Mouse (Mus musculus) erythroblast, adult 5-6 weeks (primary cell): Measurements from ENCODE around the gene Morn4. TPM values are rescaled to one million over a fixed set of nuclear protein-coding genes. Genes with fewer than 3 reads are reported as not detected.
A peak's percentile ranks its signal among the peaks of the same experiment; 100 is the strongest.

Experiments used
- ATAC-seq: replicated peaks from 2 replicates; pipeline ENCODE4 v1.8.0; 2016; ENCODE audit warnings: moderate number of reproducible peaks, mild to moderate bottlenecking, moderate TSS enrichment, inconsistent platforms; ENCODE audit not compliant: poor library complexity, low FRiP score, severe bottlenecking
- total RNA-seq, 2 experiments: library from RNA; stranded (forward) in 1 of 2; stranded (reverse) in 1 of 2; fragments of 150-400 nt in 1 of 2; fragments of 200-764, 138-1000 nt in 1 of 2; gene quantifications; 2 replicates each; pipeline versions ENCODE4 v1.2.3 to v1.2.4; 2015 to 2017; ENCODE audit warnings: low replicate concordance in 2 of 2

The Morn4 gene
- total RNA-seq, 2 experiments from 2014 or later, result not detected

DNA sequence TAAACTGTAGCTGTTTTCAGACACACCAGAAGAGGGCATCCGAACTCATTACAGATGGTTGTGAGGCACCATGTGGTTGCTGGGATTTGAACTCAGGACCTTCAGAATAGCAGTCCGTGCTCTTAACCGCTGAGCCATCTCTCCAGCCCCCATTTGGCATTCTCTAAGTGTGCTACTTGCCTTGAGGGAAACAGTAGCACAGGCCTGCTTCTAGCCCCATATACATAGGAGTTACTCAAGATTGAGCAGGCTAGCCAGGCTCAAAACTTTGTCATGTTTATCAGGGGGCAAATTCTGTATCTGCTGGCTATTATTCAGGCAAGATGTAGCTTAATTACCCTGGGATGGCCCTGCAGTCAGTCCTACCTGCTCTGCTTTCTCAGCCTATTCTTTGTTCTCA is 34.8 kb downstream of the Morn4 start:
- ATAC-seq, result no peak

DNA sequence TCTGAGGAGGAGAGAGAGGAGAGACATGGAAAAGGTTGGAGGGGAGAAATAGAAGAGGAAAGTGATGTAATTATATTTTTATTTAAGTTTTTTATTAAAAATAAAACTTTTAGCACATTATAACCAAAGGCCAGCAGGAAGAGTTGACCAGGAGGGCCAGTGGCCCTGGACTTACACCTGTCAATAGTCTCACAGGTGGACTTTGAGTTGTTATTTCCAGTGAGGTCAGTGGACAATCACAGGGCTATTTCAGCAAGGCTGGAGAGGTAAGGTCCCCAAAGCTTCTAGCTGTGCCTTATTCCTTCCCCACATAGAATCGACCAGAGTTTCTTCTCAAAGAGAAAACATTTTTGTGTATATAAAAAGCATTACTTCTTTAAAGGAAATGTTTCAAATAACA is 35.9 kb downstream of the Morn4 start:
- no peak for ATAC-seq

DNA sequence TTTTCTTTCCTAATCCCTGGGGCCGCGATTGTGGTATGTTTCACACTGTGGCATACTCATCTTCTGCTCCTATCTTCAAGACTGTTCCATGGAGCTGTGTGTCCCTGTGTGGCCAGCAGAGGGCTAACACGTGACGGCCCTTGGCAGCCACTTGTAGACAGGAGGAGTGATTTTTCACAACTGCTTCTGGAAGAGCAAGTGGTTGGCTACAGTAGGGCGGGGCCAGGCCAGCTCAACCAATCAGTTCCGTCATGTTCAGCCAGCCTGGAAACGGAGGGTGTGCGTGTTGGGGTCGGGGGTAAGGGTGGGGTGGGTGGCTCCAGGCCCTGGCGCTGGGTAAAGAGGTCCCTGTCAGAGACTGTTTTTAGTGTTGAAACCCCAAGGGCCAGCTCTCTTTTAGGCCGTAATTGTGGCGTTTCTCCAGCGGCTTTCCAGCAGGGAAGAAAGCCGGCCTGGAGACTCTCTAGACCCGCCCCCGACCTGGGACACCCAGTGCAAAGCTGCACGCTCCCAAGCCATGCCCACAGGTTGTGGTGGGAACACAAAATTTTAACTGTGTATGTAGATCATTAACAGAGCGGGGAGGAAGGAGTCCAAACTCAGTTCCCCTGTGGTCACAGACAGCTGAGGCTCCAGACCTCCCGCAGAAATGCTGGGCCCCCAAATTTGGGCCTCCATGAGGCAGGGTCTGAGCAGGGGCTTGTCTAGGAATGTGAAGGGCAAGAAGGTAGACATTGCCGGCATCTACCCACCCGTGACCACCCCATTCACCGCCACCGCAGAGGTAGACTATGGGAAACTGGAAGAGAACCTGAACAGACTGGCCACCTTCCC is 40.7 kb downstream of the Morn4 start, which contains the start of gene Hoga1:
Gene Hoga1 (plus strand): TSS at position 342 of the 834 bp plus-strand sequence.
- ATAC-seq, result 0 out of 2 replicates have a peak, but pooled peaks have one; percentile 37

GRCm38 (mm10) chr19:42043988-42044387 is 42.2 kb downstream of the Morn4 start:
- ATAC-seq, result no peak

DNA sequence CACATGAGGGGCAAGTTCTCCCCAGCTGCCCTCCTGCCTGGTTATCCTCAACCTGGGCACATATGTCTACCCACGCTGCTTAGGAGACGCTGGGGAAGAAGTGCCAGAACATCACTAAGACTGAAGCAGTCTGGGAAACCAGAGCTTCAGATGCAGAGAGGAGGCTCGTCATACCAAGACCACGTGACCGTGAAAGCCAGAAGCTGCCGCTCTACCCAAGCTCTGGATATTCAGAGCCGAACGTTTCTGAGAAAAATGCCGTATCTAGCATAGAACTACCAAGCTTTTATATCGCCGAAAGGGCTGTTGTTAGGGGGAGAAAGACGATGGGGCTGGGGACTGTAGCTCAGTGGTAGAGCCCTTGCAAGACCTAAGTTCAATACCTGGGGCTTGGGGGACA is 47.8 kb downstream of the Morn4 start:
- ATAC-seq, result no peak

GRCm38 (mm10) chr19:42037167-42037702 is 48.9 kb downstream of the Morn4 start:
- ATAC-seq, result no peak

- ATAC-seq, result no peak
These were observed 49.8 kb downstream of the Morn4 start for GRCm38 (mm10) chr19:42036357-42036756.

- peak; percentile 66 for ATAC-seq
These were observed 50.5 kb downstream of the Morn4 start, which contains the start of gene Ankrd2 for GRCm38 (mm10) chr19:42035456-42036248. TSS of gene Ankrd2 (plus strand) at chr19:42036000.

- no peak for ATAC-seq
These were observed 51.2 kb downstream of the Morn4 start for GRCm38 (mm10) chr19:42034881-42035455.

DNA sequence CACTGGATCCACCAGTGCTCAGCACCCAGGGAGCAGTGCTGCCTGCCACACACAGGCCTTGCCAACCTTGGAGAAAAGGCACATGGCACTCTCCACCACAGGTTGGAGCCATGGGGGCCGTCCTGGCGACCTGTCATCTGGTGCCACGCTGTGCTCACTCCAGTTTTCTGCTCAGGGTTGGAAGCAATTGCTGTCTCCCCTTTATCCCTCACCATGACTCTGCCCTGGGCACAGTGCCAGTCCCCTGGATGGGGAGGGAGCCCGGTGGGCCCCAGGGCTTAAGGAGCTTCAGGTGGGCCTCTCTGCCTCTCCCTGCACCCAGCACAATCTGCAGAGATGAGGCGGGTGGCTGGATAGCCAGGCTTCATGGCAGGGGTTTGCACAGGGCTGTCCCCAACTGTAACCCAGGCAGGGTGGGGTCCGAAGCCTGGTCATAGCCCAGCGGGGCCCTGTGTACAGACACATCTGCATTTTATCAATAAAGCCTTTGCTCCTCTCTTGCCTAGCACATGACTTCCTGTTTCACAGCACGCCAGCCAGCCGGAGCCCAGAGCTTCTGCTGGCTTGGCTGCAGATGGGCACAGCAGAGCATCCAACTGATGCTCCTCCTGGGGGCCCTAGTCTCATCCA is 51.9 kb downstream of the Morn4 start:
- no peak for ATAC-seq

GRCm38 (mm10) chr19:42033611-42034010 is 52.5 kb downstream of the Morn4 start:
- no peak for ATAC-seq

- ATAC-seq, result no peak
These were observed 55.0 kb downstream of the Morn4 start for GRCm38 (mm10) chr19:42031112-42031511.

GRCm38 (mm10) chr19:42026158-42026557 is 60.0 kb downstream of the Morn4 start:
- peak; percentile 86 for ATAC-seq

Other genes starting within 250 kb of the Morn4 start
- gene Frat2, start 238.2 kb downstream of the Morn4 start, total RNA-seq (2015; ENCODE audit: low replicate concordance), result 2.3 and 4.8 TPM in 2 replicates
- 3.6 and 11.0 TPM in 2 replicates for gene Frat2, start 238.2 kb downstream of the Morn4 start, total RNA-seq (2017; ENCODE audit: low replicate concordance)
- 0.63 and 2.9 TPM in 2 replicates for gene Rrp12, start 190.2 kb downstream of the Morn4 start, total RNA-seq (2015; ENCODE audit: low replicate concordance)
- 2.4 and 2.6 TPM in 2 replicates for gene Rrp12, start 190.2 kb downstream of the Morn4 start, total RNA-seq (2017; ENCODE audit: low replicate concordance)
- gene Pgam1, start 174.4 kb downstream of the Morn4 start, total RNA-seq (2015; ENCODE audit: low replicate concordance), result 154 and 190 TPM in 2 replicates
- gene Pgam1, start 174.4 kb downstream of the Morn4 start, total RNA-seq (2017; ENCODE audit: low replicate concordance), result 58.1 and 69.4 TPM in 2 replicates
- gene Exosc1, start 152.9 kb downstream of the Morn4 start, total RNA-seq (2015; ENCODE audit: low replicate concordance), result 14.0 and 14.6 TPM in 2 replicates
- 12.8 and 14.1 TPM in 2 replicates for gene Exosc1, start 152.9 kb downstream of the Morn4 start, total RNA-seq (2017; ENCODE audit: low replicate concordance)
- 20.2 and 22.6 TPM in 2 replicates for gene Zdhhc16, start 152.9 kb downstream of the Morn4 start, total RNA-seq (2015; ENCODE audit: low replicate concordance)
- 6.4 and 19.0 TPM in 2 replicates for gene Zdhhc16, start 152.9 kb downstream of the Morn4 start, total RNA-seq (2017; ENCODE audit: low replicate concordance)
- gene Mms19, start 105.2 kb downstream of the Morn4 start, total RNA-seq (2015; ENCODE audit: low replicate concordance), result 10.0 and 27.0 TPM in 2 replicates
- gene Mms19, start 105.2 kb downstream of the Morn4 start, total RNA-seq (2017; ENCODE audit: low replicate concordance), result 3.5 and 13.9 TPM in 2 replicates
- 1.9 and 3.7 TPM in 2 replicates for gene Ubtd1, start 104.6 kb downstream of the Morn4 start, total RNA-seq (2015; ENCODE audit: low replicate concordance)
- gene Ubtd1, start 104.6 kb downstream of the Morn4 start, total RNA-seq (2017; ENCODE audit: low replicate concordance), result 2.4 and 3.7 TPM in 2 replicates
- not detected in 2 replicates for gene Ankrd2, start 50.4 kb downstream of the Morn4 start, total RNA-seq (2015; ENCODE audit: low replicate concordance)
- gene Ankrd2, start 50.4 kb downstream of the Morn4 start, total RNA-seq (2017; ENCODE audit: low replicate concordance), result not detected in 2 replicates
- 0.63 TPM in 1 of 2 replicates, not detected in the other for gene Hoga1, start 40.7 kb downstream of the Morn4 start, total RNA-seq (2015; ENCODE audit: low replicate concordance)
- gene Hoga1, start 40.7 kb downstream of the Morn4 start, total RNA-seq (2017; ENCODE audit: low replicate concordance), result not detected in 2 replicates
- gene 4933411K16Rik, start 34.1 kb downstream of the Morn4 start, total RNA-seq (2015; ENCODE audit: low replicate concordance), result not detected in 2 replicates
- gene 4933411K16Rik, start 34.1 kb downstream of the Morn4 start, total RNA-seq (2017; ENCODE audit: low replicate concordance), result 0.42 TPM in 1 of 2 replicates, not detected in the other
- 4.0 TPM in 2 replicates for gene Pi4k2a, start 4.1 kb upstream of the Morn4 start, total RNA-seq (2015; ENCODE audit: low replicate concordance)
- 3.4 and 6.6 TPM in 2 replicates for gene Pi4k2a, start 4.1 kb upstream of the Morn4 start, total RNA-seq (2017; ENCODE audit: low replicate concordance)
- gene Avpi1, start 42.7 kb upstream of the Morn4 start, total RNA-seq (2015; ENCODE audit: low replicate concordance), result 5.2 TPM in 1 of 2 replicates, not detected in the other
- 0.34 TPM in 1 of 2 replicates, not detected in the other for gene Avpi1, start 42.7 kb upstream of the Morn4 start, total RNA-seq (2017; ENCODE audit: low replicate concordance)
- gene Marveld1, start 61.0 kb upstream of the Morn4 start, total RNA-seq (2015; ENCODE audit: low replicate concordance), result 3.8 and 5.9 TPM in 2 replicates
- 3.2 and 5.3 TPM in 2 replicates for gene Marveld1, start 61.0 kb upstream of the Morn4 start, total RNA-seq (2017; ENCODE audit: low replicate concordance)
- gene Zfyve27, start 77.6 kb upstream of the Morn4 start, total RNA-seq (2015; ENCODE audit: low replicate concordance), result 3.8 and 8.1 TPM in 2 replicates
- gene Zfyve27, start 77.6 kb upstream of the Morn4 start, total RNA-seq (2017; ENCODE audit: low replicate concordance), result 12.0 and 22.6 TPM in 2 replicates
- gene Sfrp5, start 115.9 kb upstream of the Morn4 start, total RNA-seq (2015; ENCODE audit: low replicate concordance), result not detected in 2 replicates
- not detected in 2 replicates for gene Sfrp5, start 115.9 kb upstream of the Morn4 start, total RNA-seq (2017; ENCODE audit: low replicate concordance)
- not detected in 2 replicates for gene Golga7b, start 161.2 kb upstream of the Morn4 start, total RNA-seq (2015; ENCODE audit: low replicate concordance)
- not detected in 2 replicates for gene Golga7b, start 161.2 kb upstream of the Morn4 start, total RNA-seq (2017; ENCODE audit: low replicate concordance)